Mouse (Mus musculus) adrenal gland, adult 18-20 months (tissue): ENCODE data around the gene Tap1. TPM values are rescaled to one million over a fixed set of nuclear protein-coding genes. Genes with fewer than 3 reads are reported as not detected.
A peak's percentile ranks its signal among the peaks of the same experiment; 100 is the strongest.
"Not testable (repeated sequence)": the region's sequence is repeated elsewhere in the genome, so short reads cannot be mapped to it uniquely, and the experiment has no call there.

Experiments used
- DNase-seq, 2 experiments: peaks; one replicate each; pipeline ENCODE4 v3.0.0; 2021 to 2022; ENCODE audit warnings: low spot score in 2 of 2
- total RNA-seq, 2 experiments: library from RNA; stranded (reverse); gene quantifications; 1 replicate in 1 of 2; 2 replicates in 1 of 2; pipeline ENCODE4 v1.2.3; 2021

Tap1 gene
- total RNA-seq, 2 experiments from 2014 or later: 13.8 to 24.9 TPM

- DNase-seq: not testable (repeated sequence)
These were observed 38.6 kb downstream of the Tap1 start for GRCm38 (mm10) chr17:34225911-34226310.

- not testable (repeated sequence) for DNase-seq
These were observed 43.6 kb downstream of the Tap1 start for GRCm38 (mm10) chr17:34230971-34231370.

- not testable (repeated sequence) for DNase-seq
These were observed 44.7 kb downstream of the Tap1 start for GRCm38 (mm10) chr17:34232021-34232420.

GRCm38 (mm10) chr17:34234926-34235325 lies 47.6 kb downstream of the Tap1 start:
- DNase-seq: peak; percentile 74 to 79

GRCm38 (mm10) chr17:34236691-34237090 lies 49.3 kb downstream of the Tap1 start:
- no peak for DNase-seq

GRCm38 (mm10) chr17:34237741-34238140 lies 50.4 kb downstream of the Tap1 start:
- DNase-seq: no peak

GRCm38 (mm10) chr17:34238706-34239105 lies 51.4 kb downstream of the Tap1 start, which contains the start of gene H2-Ob:
TSS of gene H2-Ob (plus strand) at chr17:34238903.
- no peak for DNase-seq

GRCm38 (mm10) chr17:34239601-34240041 lies 52.3 kb downstream of the Tap1 start:
- no peak for DNase-seq

- DNase-seq: no peak
These were observed 53.0 kb downstream of the Tap1 start for GRCm38 (mm10) chr17:34240366-34240765.

- DNase-seq: no peak
These were observed 53.6 kb downstream of the Tap1 start for GRCm38 (mm10) chr17:34240916-34241315.

GRCm38 (mm10) chr17:34244656-34245055 lies 57.3 kb downstream of the Tap1 start:
- no peak for DNase-seq

Other genes with a start within 250 kb of the Tap1 start
- 10 to 100 TPM; 79.6 to 90.7 TPM for gene Pfdn6, start 247.2 kb upstream of the Tap1 start, total RNA-seq
- gene Wdr46, start 246.9 kb upstream of the Tap1 start, total RNA-seq: 10 to 100 TPM; 29.2 to 35.7 TPM
- 1 to 10 TPM; 3.9 to 5.0 TPM for gene B3galt4, start 236.1 kb upstream of the Tap1 start, total RNA-seq
- 10 to 100 TPM; 51.1 to 53.5 TPM for gene Vps52, start 231.7 kb upstream of the Tap1 start, total RNA-seq
- gene Rps18, start 231.6 kb upstream of the Tap1 start, total RNA-seq: 100 to 1,000 TPM; 672 to 676 TPM
- 1,000 to 10,000 TPM in 1 of 2 experiments, 100 to 1,000 TPM in 1; 550 to 1,344 TPM for gene H2-K1, start 187.2 kb upstream of the Tap1 start, total RNA-seq
- gene Ring1, start 162.9 kb upstream of the Tap1 start, total RNA-seq: 10 to 100 TPM; 43.9 to 45.5 TPM
- gene H2-Ke6, start 159.5 kb upstream of the Tap1 start, total RNA-seq: 100 to 1,000 TPM; 246 to 274 TPM
- 100 to 1,000 TPM; 131 to 156 TPM for gene Slc39a7, start 155.9 kb upstream of the Tap1 start, total RNA-seq
- 10 to 100 TPM; 55.9 to 58.2 TPM for gene Rxrb, start 155.7 kb upstream of the Tap1 start, total RNA-seq
- 1 to 10 TPM; 1.4 to 1.9 TPM for gene Col11a2, start 148.1 kb upstream of the Tap1 start, total RNA-seq
- gene H2-Oa, start 95.2 kb upstream of the Tap1 start, total RNA-seq: under 1 TPM; 0.36 to 0.54 TPM
- gene H2-DMa, start 68.0 kb upstream of the Tap1 start, total RNA-seq: 10 to 100 TPM; 14.7 to 21.0 TPM
- gene Brd2, start 64.9 kb upstream of the Tap1 start, total RNA-seq: 100 to 1,000 TPM; 199 to 244 TPM
- 1 to 10 TPM; 2.0 to 3.8 TPM for gene H2-DMb2, start 44.2 kb upstream of the Tap1 start, total RNA-seq
- 10 to 100 TPM in 1 of 2 experiments, 1 to 10 TPM in 1; 8.5 to 13.3 TPM for gene H2-DMb1, start 34.5 kb upstream of the Tap1 start, total RNA-seq
- gene Psmb9, start 211 bp downstream of the Tap1 start, total RNA-seq: 10 to 100 TPM; 15.2 to 31.6 TPM
- 10 to 100 TPM; 36.2 to 74.2 TPM for gene Psmb8, start 10.2 kb downstream of the Tap1 start, total RNA-seq
- gene Tap2, start 16.0 kb downstream of the Tap1 start, total RNA-seq: 10 to 100 TPM; 51.6 to 60.9 TPM
- gene H2-Ob, start 51.4 kb downstream of the Tap1 start, total RNA-seq: under 1 TPM; 0.40 to 0.99 TPM
- 100 to 1,000 TPM in 1 of 2 experiments, 10 to 100 TPM in 1; 90.9 to 173 TPM for gene H2-Ab1, start 70.1 kb downstream of the Tap1 start, total RNA-seq
- gene H2-Aa, start 100.3 kb downstream of the Tap1 start, total RNA-seq: 100 to 1,000 TPM; 119 to 219 TPM
- 100 to 1,000 TPM; 134 to 220 TPM for gene H2-Eb1, start 118.3 kb downstream of the Tap1 start, total RNA-seq
- not detected for gene H2-Eb2, start 138.1 kb downstream of the Tap1 start, total RNA-seq
- gene Btnl2, start 167.3 kb downstream of the Tap1 start, total RNA-seq: under 1 TPM; 0.27 to 0.38 TPM
- not detected for gene Btnl1, start 189.6 kb downstream of the Tap1 start, total RNA-seq
- 1 to 10 TPM; 2.4 to 3.7 TPM for gene BC051142, start 211.3 kb downstream of the Tap1 start, total RNA-seq